Mouse (Mus musculus) midbrain, embryonic 12.5 days (tissue): ENCODE measurements around the gene Plcxd2. TPM values are rescaled to one million over a fixed set of nuclear protein-coding genes. Genes with fewer than 3 reads are reported as not detected.

ENCODE experiments used
- ATAC-seq: fragments of 200-750 bp; cut with Nextera tagmentation; 2 replicates; pipeline ENCODE4 v1.8.0; 2017; ENCODE audit warnings: low read depth, moderate TSS enrichment, moderate library complexity; ENCODE audit not compliant: low FRiP score
- H3K27ac ChIP-seq: fragments of 300-500 bp; sonication (generic); replicated peaks from 2 replicates; pipeline ENCODE4 v1.5.1; 2016; ENCODE audit warnings: mild to moderate bottlenecking
- H3K27me3 ChIP-seq: fragments of 300-500 bp; sonication (generic); 2 replicates; pipeline ENCODE4 v1.6.1; 2016; ENCODE audit warnings: mild to moderate bottlenecking
- H3K36me3 ChIP-seq: fragments of 300-500 bp; sonication (generic); 2 replicates; pipeline ENCODE4 v1.6.1; 2016
- H3K4me1 ChIP-seq: fragments of 300-500 bp; sonication (generic); 2 replicates; pipeline ENCODE4 v1.6.1; 2016
- H3K4me2 ChIP-seq: fragments of 300-500 bp; sonication (generic); replicated peaks from 2 replicates; pipeline ENCODE4 v1.6.1; 2016; ENCODE audit warnings: mild to moderate bottlenecking, moderate library complexity
- H3K4me3 ChIP-seq: fragments of 300-500 bp; sonication (generic); 2 replicates; pipeline ENCODE4 v1.5.1; 2016; ENCODE audit warnings: mild to moderate bottlenecking
- H3K9ac ChIP-seq: fragments of 300-500 bp; sonication (generic); replicated peaks from 2 replicates; pipeline ENCODE4 v1.6.1; 2016; ENCODE audit warnings: mild to moderate bottlenecking, moderate library complexity
- H3K9me3 ChIP-seq: fragments of 300-500 bp; sonication (generic); 2 replicates; pipeline ENCODE4 v1.6.1; 2016; ENCODE audit warnings: mild to moderate bottlenecking
- WGBS: fragments of 180-500 bp; shearing (Covaris S2); methylation state at CpG from one replicate; pipeline ENCODE4 v1.1.7; 2016; 5-methylcytosine and 5-hydroxymethylcytosine counted together
- polyA plus RNA-seq: library from polyadenylated mRNA; unstranded; fragments of >200 nt; fragmentation: Nextera tagmentation; extraction: Ambion mirVana; gene quantifications from 2 replicates; pipeline ENCODE4 v1.2.1, GENCODE M21; 2016

The Plcxd2 gene
- polyA plus RNA-seq, 1 experiment from 2014 or later = 5.9 TPM

- 85% methylated on average over 1 of the region's 1 CpGs for WGBS
- Histone ChIP-seq H3K36me3 (no peaks in the 10 kb centered on the region), H3K27me3 (no peaks in the 10 kb centered on the region), H3K9ac (no peak overlapping the region), H3K4me1 (no peaks in the 10 kb centered on the region), H3K27ac (no peak overlapping the region), H3K4me3 (no peak overlapping the region), H3K4me2 (no peak overlapping the region), H3K9me3 (no peaks in the 10 kb centered on the region)
- no peak for ATAC-seq
These were observed 33.8 kb downstream of the Plcxd2 start for GRCm38 (mm10) chr16:45976251-45976650.

GRCm38 (mm10) chr16:45973959-45974686 is 35.9 kb downstream of the Plcxd2 start:
- no peak for ATAC-seq
- H3K36me3 ChIP-seq = peaks cover 2% of the 10 kb centered on the region; the same call in 1 of the 2 replicates
- 68% methylated on average over 9 of the region's 9 CpGs for WGBS
- H3K4me2 ChIP-seq = no peak overlapping the region
- no peak overlapping the region for H3K27ac ChIP-seq
- no peak overlapping the region for H3K9ac ChIP-seq
- H3K4me1 ChIP-seq = no peaks in the 10 kb centered on the region
- H3K4me3 ChIP-seq = no peak overlapping the region
- H3K9me3 ChIP-seq = no peaks in the 10 kb centered on the region
- no peaks in the 10 kb centered on the region for H3K27me3 ChIP-seq

- H3K27ac ChIP-seq = no peak overlapping the region
- no peak overlapping the region for H3K4me3 ChIP-seq
- H3K27me3 ChIP-seq = no peaks in the 10 kb centered on the region
- H3K36me3 ChIP-seq = peaks cover 2% of the 10 kb centered on the region; the same call in 1 of the 2 replicates
- 83% methylated on average over 2 of the region's 2 CpGs for WGBS
- H3K9me3 ChIP-seq = no peaks in the 10 kb centered on the region
- no peaks in the 10 kb centered on the region for H3K4me1 ChIP-seq
- ATAC-seq = no peak
- H3K4me2 ChIP-seq = no peak overlapping the region
- no peak overlapping the region for H3K9ac ChIP-seq
These were observed 39.8 kb downstream of the Plcxd2 start for GRCm38 (mm10) chr16:45970187-45970586.

- H3K9ac ChIP-seq = no peak overlapping the region
- 81% methylated on average over 5 of the region's 5 CpGs for WGBS
- ATAC-seq = no peak
These were observed 41.3 kb downstream of the Plcxd2 start for GRCm38 (mm10) chr16:45968716-45969115.

GRCm38 (mm10) chr16:45967471-45967870 is 42.5 kb downstream of the Plcxd2 start:
- 13% methylated on average over 7 of the region's 7 CpGs for WGBS
- ATAC-seq = peak; percentile 88
- no peak overlapping the region for H3K4me3 ChIP-seq
- no peaks in the 10 kb centered on the region for H3K9me3 ChIP-seq
- no peaks in the 10 kb centered on the region for H3K27me3 ChIP-seq
- H3K27ac ChIP-seq = no peak overlapping the region
- H3K9ac ChIP-seq = no peak overlapping the region
- no peaks in the 10 kb centered on the region for H3K4me1 ChIP-seq
- H3K36me3 ChIP-seq = peaks cover 2% of the 10 kb centered on the region; the same call in 1 of the 2 replicates
- no peak overlapping the region for H3K4me2 ChIP-seq

More at GRCm38 (mm10) chr16:45968716-45969115, 41.3 kb downstream of the Plcxd2 start:
- H3K9me3 ChIP-seq = no peaks in the 10 kb centered on the region
- H3K4me3 ChIP-seq = no peak overlapping the region
- no peak overlapping the region for H3K4me2 ChIP-seq
- peaks cover 2% of the 10 kb centered on the region; the same call in 1 of the 2 replicates for H3K36me3 ChIP-seq
- H3K27me3 ChIP-seq = no peaks in the 10 kb centered on the region
- no peak overlapping the region for H3K27ac ChIP-seq
- no peaks in the 10 kb centered on the region for H3K4me1 ChIP-seq

GRCm38 (mm10) chr16:45966604-45967003 is 43.4 kb downstream of the Plcxd2 start:
- Histone ChIP-seq H3K9ac (no peak overlapping the region), H3K4me2 (no peak overlapping the region), H3K4me3 (no peak overlapping the region), H3K4me1 (no peaks in the 10 kb centered on the region), H3K9me3 (no peaks in the 10 kb centered on the region), H3K27me3 (no peaks in the 10 kb centered on the region), H3K27ac (no peak overlapping the region), H3K36me3 (peaks cover 2% of the 10 kb centered on the region; the same call in 1 of the 2 replicates)
- 73% methylated on average over 5 of the region's 5 CpGs for WGBS
- no peak for ATAC-seq

GRCm38 (mm10) chr16:45964777-45965176 is 45.2 kb downstream of the Plcxd2 start:
- Histone ChIP-seq H3K9ac (no peak overlapping the region), H3K27ac (no peak overlapping the region), H3K4me2 (no peak overlapping the region), H3K36me3 (no peaks in the 10 kb centered on the region), H3K9me3 (no peaks in the 10 kb centered on the region), H3K27me3 (no peaks in the 10 kb centered on the region), H3K4me1 (no peaks in the 10 kb centered on the region), H3K4me3 (no peak overlapping the region)
- 88% methylated on average over 6 of the region's 6 CpGs for WGBS
- no peak for ATAC-seq

GRCm38 (mm10) chr16:45963837-45964236 is 46.2 kb downstream of the Plcxd2 start:
- Histone ChIP-seq H3K27ac (no peak overlapping the region), H3K4me2 (no peak overlapping the region), H3K4me3 (no peak overlapping the region), H3K9me3 (no peaks in the 10 kb centered on the region), H3K9ac (no peak overlapping the region), H3K27me3 (no peaks in the 10 kb centered on the region), H3K36me3 (no peaks in the 10 kb centered on the region), H3K4me1 (no peaks in the 10 kb centered on the region)
- 92% methylated on average over 8 of the region's 8 CpGs for WGBS
- ATAC-seq = no peak

GRCm38 (mm10) chr16:45963088-45963487 is 46.9 kb downstream of the Plcxd2 start:
- 80% methylated on average over 5 of the region's 5 CpGs for WGBS
- Histone ChIP-seq H3K9me3 (no peaks in the 10 kb centered on the region), H3K27ac (no peak overlapping the region), H3K9ac (no peak overlapping the region), H3K4me1 (no peaks in the 10 kb centered on the region), H3K4me2 (no peak overlapping the region), H3K4me3 (no peak overlapping the region), H3K27me3 (no peaks in the 10 kb centered on the region), H3K36me3 (no peaks in the 10 kb centered on the region)
- ATAC-seq = no peak

- Histone ChIP-seq H3K9me3 (no peaks in the 10 kb centered on the region), H3K27me3 (no peaks in the 10 kb centered on the region), H3K4me1 (no peaks in the 10 kb centered on the region), H3K9ac (no peak overlapping the region), H3K4me2 (no peak overlapping the region), H3K4me3 (no peak overlapping the region), H3K27ac (no peak overlapping the region), H3K36me3 (no peaks in the 10 kb centered on the region)
- no peak for ATAC-seq
- 81% methylated on average over 3 of the region's 3 CpGs for WGBS
These were observed 49.0 kb downstream of the Plcxd2 start for GRCm38 (mm10) chr16:45960978-45961377.

GRCm38 (mm10) chr16:45956390-45956950 is 53.5 kb downstream of the Plcxd2 start:
- no peak for ATAC-seq
- no peaks in the 10 kb centered on the region for H3K36me3 ChIP-seq
- WGBS = 79% methylated on average over 4 of the region's 4 CpGs
- no peaks in the 10 kb centered on the region for H3K27me3 ChIP-seq
- H3K27ac ChIP-seq = no peak overlapping the region
- no peak overlapping the region for H3K4me2 ChIP-seq
- no peak overlapping the region for H3K9ac ChIP-seq
- no peaks in the 10 kb centered on the region for H3K4me1 ChIP-seq
- H3K9me3 ChIP-seq = no peaks in the 10 kb centered on the region
- no peak overlapping the region for H3K4me3 ChIP-seq

GRCm38 (mm10) chr16:45953394-45953793 is 56.6 kb downstream of the Plcxd2 start, which contains the start of gene Phldb2:
Gene Phldb2, minus strand, starts transcription at chr16:45953598.
- ATAC-seq = no peak
- WGBS = 93% methylated on average over 4 of the region's 4 CpGs
- Histone ChIP-seq H3K9ac (no peak within 1 kb of the TSS), H3K4me2 (no peak within 1 kb of the TSS), H3K27me3 (no peaks in the 10 kb centered on the region), H3K36me3 (no peaks in the 10 kb centered on the region), H3K4me3 (no peak within 1 kb of the TSS), H3K27ac (no peak within 1 kb of the TSS), H3K9me3 (no peaks in the 10 kb centered on the region), H3K4me1 (no peaks in the 10 kb centered on the region)
